Mouse (Mus musculus): ENCODE data around the gene Gkap1.

Gene Gkap1

GRCm38 (mm10) chr13:58201908-58202307 is 73.6 kb downstream of the Gkap1 start:
- in situ Hi-C loops (cut with MboI, MseI): no loop called here

- in situ Hi-C loops (cut with MboI, MseI): no loop called here
Measured at GRCm38 (mm10) chr13:58201343-58201742, 74.2 kb downstream of the Gkap1 start.

GRCm38 (mm10) chr13:58197981-58198640 is 77.4 kb downstream of the Gkap1 start:
- in situ Hi-C loops (cut with MboI, MseI): no loop called here

- in situ Hi-C loops (cut with MboI, MseI): no loop called here
Measured at GRCm38 (mm10) chr13:58197211-58197610, 78.3 kb downstream of the Gkap1 start.

GRCm38 (mm10) chr13:58194908-58195307 is 80.6 kb downstream of the Gkap1 start:
- in situ Hi-C loops (cut with MboI, MseI): no loop called here

GRCm38 (mm10) chr13:58193221-58193620 is 82.3 kb downstream of the Gkap1 start:
- in situ Hi-C loops (cut with MboI, MseI): no loop called here

- in situ Hi-C loops (cut with MboI, MseI): no loop called here
Measured at GRCm38 (mm10) chr13:58192146-58192545, 83.4 kb downstream of the Gkap1 start.

GRCm38 (mm10) chr13:58191516-58191915 is 84.0 kb downstream of the Gkap1 start:
- in situ Hi-C loops (cut with MboI, MseI): no loop called here

GRCm38 (mm10) chr13:58189473-58189872 is 86.0 kb downstream of the Gkap1 start:
- in situ Hi-C loops (cut with MboI, MseI): loop anchor here (5.0 kb wide), 1 partner anchor 43 kb away; no protein-coding TSS in a partner anchor

GRCm38 (mm10) chr13:58188412-58188811 is 87.1 kb downstream of the Gkap1 start:
- in situ Hi-C loops (cut with MboI, MseI): loop anchor here (5.0 kb wide), 1 partner anchor 44 kb away; no protein-coding TSS in a partner anchor

- in situ Hi-C loops (cut with MboI, MseI): loop anchor here (5.0 kb wide), 1 partner anchor 45 kb away; no protein-coding TSS in a partner anchor
Measured at GRCm38 (mm10) chr13:58187751-58188150, 87.7 kb downstream of the Gkap1 start.

- in situ Hi-C loops (cut with MboI, MseI): loop anchor here (5.0 kb wide), 1 partner anchor 46 kb away; no protein-coding TSS in a partner anchor
Measured at GRCm38 (mm10) chr13:58186281-58186680, 89.2 kb downstream of the Gkap1 start.

- in situ Hi-C loops (cut with MboI, MseI): no loop called here
Measured at GRCm38 (mm10) chr13:58184111-58184510, 91.4 kb downstream of the Gkap1 start.
